Mouse (Mus musculus): Measurements from ENCODE around the gene Flt3. TPM values are rescaled to one million over a fixed set of nuclear protein-coding genes. Genes with fewer than 3 reads are reported as not detected.

The Flt3 gene
- polyA plus RNA-seq, 1 experiment from 2014 or later: 2.9 TPM

DNA sequence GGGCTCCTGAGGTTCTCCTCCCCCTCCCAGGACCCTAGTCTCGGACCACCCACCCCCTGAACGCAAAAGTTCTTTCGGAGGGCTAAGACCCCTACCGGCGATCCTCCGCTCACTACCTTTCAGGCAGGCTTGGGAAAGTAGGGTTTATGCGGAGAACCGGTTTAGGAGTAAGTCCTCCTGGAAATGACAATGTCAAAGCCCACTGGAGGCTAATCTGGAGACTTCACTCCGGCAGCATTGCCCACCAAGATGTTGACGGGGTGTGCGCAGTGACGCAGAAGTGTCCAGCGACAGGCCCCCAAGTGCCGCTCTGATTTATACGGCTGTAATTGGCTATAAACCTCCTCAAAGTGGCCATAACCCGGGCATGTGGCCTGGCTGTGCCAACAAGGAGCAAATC, 95.1 kb downstream of the Flt3 start:
- WGBS (ENCODE audit: insufficient replicate concordance): 4% methylated on average over 16 of the region's 16 CpGs
- H3K4me3 ChIP-seq: no peak overlapping the region

DNA sequence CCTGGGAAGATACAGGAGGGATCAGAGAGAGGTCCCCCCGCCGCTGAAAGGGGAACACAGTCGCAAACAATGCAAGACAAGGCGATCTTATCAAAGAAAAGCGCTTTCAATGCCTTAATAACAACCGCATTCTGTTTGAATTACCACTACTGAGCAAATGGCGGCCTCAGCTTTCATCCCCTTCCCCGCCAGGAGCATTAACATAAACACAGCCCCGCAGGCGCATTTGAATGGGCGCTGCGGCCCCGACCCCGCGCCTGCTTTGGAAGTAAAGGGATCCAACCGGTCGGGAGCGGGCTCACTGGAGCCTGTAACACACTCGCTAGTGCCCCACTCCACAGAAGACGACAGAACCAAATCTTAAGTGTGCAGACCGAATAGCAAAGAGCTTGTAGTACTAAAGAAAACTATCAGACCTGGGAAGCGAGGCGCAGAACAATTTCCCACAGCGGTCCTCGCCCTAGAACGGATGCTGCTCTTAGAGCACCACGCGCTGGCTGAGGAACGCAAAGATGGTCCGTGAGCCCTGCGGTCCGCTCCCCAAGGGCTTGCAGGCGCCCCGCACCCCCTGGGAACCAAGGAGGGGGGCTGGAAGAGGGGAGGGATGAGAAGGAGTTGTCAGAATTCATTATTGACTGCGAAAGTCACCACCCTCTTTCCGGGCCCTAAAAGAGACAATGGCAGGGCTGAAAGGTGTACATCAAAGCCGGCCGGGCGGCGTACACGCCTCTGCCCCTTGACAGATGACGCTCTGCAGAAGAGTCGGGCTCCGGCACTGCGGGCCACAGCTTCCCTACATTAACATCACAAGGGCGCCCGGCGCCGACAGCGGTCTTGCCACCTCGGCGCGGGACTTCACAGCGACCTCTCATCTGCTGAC, 95.8 kb downstream of the Flt3 start:
- Histone ChIP-seq H3K27me3 (replicated peaks) (peaks cover 100% of the 10 kb centered on the region), H3K9ac (no peak overlapping the region), H3K4me1 (peaks cover 8% of the 10 kb centered on the region), H3K36me3 (no peaks in the 10 kb centered on the region), H3K4me2 (no peak overlapping the region), H3K9me3 (replicated peaks) (no peaks in the 10 kb centered on the region), H3K4me3 (no peak overlapping the region), H3K27ac (no peak overlapping the region)
- WGBS (ENCODE audit: insufficient replicate concordance): 1% methylated on average over 54 of the region's 54 CpGs
- ATAC-seq: no peak

More for the DNA sequence above, 95.1 kb downstream of the Flt3 start:
- Histone ChIP-seq H3K4me2 (no peak overlapping the region), H3K9me3 (replicated peaks) (no peaks in the 10 kb centered on the region), H3K27ac (no peak overlapping the region), H3K36me3 (no peaks in the 10 kb centered on the region), H3K4me1 (peaks cover 1% of the 10 kb centered on the region), H3K9ac (no peak overlapping the region), H3K27me3 (replicated peaks) (peaks cover 100% of the 10 kb centered on the region)
- no peak for ATAC-seq

DNA sequence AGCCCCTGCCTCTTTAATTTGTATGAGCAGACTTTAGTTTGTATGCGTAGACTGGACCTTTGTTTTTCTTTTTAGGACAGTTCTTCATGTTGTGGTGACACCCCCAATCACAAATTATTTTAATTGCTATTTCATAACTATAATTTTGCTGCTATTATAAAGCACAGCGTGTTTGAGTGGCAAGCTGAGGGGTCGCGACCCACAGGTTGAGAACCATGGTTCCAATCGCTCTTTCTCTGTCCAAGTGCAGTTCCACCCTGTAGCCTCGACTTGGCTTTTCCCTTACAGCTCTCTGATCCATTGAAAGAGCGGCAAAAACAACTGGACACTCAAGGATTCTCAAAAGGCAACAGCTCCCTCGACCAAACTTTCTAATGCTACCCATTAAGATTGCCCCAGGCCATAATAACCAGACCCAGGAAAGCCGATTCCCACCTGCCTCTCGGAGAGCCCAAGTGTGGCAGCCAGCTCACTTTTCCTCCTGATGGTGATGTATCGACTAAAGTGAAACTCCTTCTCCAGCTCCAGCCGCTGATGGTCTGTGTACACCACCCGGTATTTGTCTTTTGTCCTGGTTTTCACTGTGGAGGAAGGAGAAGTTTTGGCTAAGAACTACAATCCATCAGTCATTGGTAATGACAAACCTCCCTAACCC, 97.4 kb downstream of the Flt3 start:
- WGBS (ENCODE audit: insufficient replicate concordance): 10% methylated on average over 13 of the region's 13 CpGs
- H3K27ac ChIP-seq: no peak overlapping the region
- H3K4me2 ChIP-seq: no peak overlapping the region

GRCm38 (mm10) chr5:147302141-147302540, 98.1 kb downstream of the Flt3 start:
- ATAC-seq: no peak
- Histone ChIP-seq H3K9me3 (replicated peaks) (no peaks in the 10 kb centered on the region), H3K4me3 (no peak overlapping the region), H3K27ac (no peak overlapping the region), H3K4me2 (no peak overlapping the region), H3K9ac (no peak overlapping the region), H3K36me3 (no peaks in the 10 kb centered on the region), H3K4me1 (peaks cover 10% of the 10 kb centered on the region), H3K27me3 (replicated peaks) (peaks cover 100% of the 10 kb centered on the region)
- 12% methylated on average over 8 of the region's 8 CpGs for WGBS (ENCODE audit: insufficient replicate concordance)

More for the DNA sequence above, 97.4 kb downstream of the Flt3 start:
- no peaks in the 10 kb centered on the region for H3K36me3 ChIP-seq
- no peak overlapping the region for H3K4me3 ChIP-seq
- peaks cover 10% of the 10 kb centered on the region for H3K4me1 ChIP-seq
- H3K27me3 ChIP-seq (replicated peaks): peaks cover 100% of the 10 kb centered on the region
- H3K9me3 ChIP-seq (replicated peaks): no peaks in the 10 kb centered on the region
- no peak for ATAC-seq
- H3K9ac ChIP-seq: no peak overlapping the region

DNA sequence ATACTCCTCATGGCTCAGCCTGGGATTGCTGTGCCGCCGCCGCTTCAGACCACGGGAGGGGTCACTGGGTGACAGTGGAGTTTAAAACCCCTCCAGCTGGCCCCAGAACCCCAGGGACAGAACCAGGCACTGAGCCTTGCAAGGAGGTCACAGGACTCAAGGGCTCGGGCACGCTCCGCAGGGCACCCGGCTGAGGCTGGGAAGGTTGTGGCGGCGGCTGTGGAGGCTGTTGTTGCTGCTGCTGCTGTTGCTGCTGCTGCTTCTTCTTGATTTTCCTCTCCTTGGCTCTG, 98.6 kb downstream of the Flt3 start:
- Histone ChIP-seq H3K4me2 (no peak overlapping the region), H3K4me1 (peaks cover 10% of the 10 kb centered on the region), H3K4me3 (no peak overlapping the region), H3K27me3 (replicated peaks) (peaks cover 100% of the 10 kb centered on the region), H3K36me3 (no peaks in the 10 kb centered on the region), H3K27ac (no peak overlapping the region), H3K9ac (no peak overlapping the region), H3K9me3 (replicated peaks) (no peaks in the 10 kb centered on the region)
- WGBS (ENCODE audit: insufficient replicate concordance): 5% methylated on average over 10 of the region's 10 CpGs
- no peak for ATAC-seq

GRCm38 (mm10) chr5:147300917-147301780, 99.1 kb downstream of the Flt3 start:
- no peak for ATAC-seq
- Histone ChIP-seq H3K36me3 (no peaks in the 10 kb centered on the region), H3K4me2 (no peak overlapping the region), H3K9ac (no peak overlapping the region), H3K9me3 (replicated peaks) (no peaks in the 10 kb centered on the region), H3K27me3 (replicated peaks) (peaks cover 98% of the 10 kb centered on the region), H3K4me1 (peaks cover 10% of the 10 kb centered on the region; the same call in 1 of the 2 replicates), H3K27ac (no peak overlapping the region), H3K4me3 (no peak overlapping the region)
- WGBS (ENCODE audit: insufficient replicate concordance): 3% methylated on average over 21 of the region's 21 CpGs

- Histone ChIP-seq H3K4me3 (peak overlapping the region; percentile 19; the same call in 1 of the 2 replicates), H3K9ac (no peak overlapping the region), H3K27me3 (replicated peaks) (peaks cover 97% of the 10 kb centered on the region), H3K4me1 (peaks cover 10% of the 10 kb centered on the region; the same call in 1 of the 2 replicates), H3K9me3 (replicated peaks) (no peaks in the 10 kb centered on the region), H3K36me3 (no peaks in the 10 kb centered on the region), H3K27ac (no peak overlapping the region), H3K4me2 (peak overlapping the region; percentile 52)
- 7% methylated on average over 4 of the region's 4 CpGs for WGBS (ENCODE audit: insufficient replicate concordance)
- ATAC-seq: peak; percentile 31
Measured at GRCm38 (mm10) chr5:147300001-147300363, 100.3 kb downstream of the Flt3 start.

DNA sequence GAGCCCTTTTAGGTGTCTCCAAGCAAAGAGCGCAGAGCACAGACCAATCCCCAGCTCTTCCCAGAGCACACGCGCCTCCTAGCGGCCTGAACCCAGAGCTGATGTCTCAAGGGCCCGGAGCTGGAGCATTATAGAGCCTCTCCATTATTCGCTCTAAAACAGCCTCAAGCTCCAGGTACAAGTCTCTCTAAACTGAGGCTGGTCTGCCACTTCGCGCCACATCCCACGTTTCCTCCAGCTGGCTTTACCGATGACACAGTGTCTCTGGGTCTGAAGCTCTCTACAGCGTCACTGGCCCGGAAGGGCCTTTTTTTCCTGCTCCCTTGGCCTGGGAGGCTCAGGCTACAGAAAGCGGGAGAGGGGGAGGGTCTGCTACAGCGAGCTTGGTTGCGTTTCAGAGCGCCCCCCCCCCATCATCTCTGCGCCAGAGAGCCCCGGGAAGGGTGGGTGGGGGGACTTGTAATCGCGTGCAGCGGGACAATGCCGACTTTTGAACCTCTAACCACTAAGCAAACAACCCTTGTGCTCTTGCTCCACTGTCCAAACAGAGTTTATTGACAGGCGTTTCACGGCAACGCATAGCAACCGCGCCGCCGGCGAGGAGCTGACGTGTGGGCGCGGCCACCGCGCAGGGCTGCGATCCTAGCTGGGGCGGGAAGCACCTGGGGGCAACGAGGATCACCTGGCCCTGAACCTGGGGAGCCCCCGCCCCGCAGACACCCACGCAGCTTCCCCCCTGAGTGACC, 100.9 kb downstream of the Flt3 start:
- peaks cover 10% of the 10 kb centered on the region; the same call in 1 of the 2 replicates for H3K4me1 ChIP-seq
- H3K27ac ChIP-seq: peak overlapping the region; percentile 61; the same call in 1 of the 2 replicates
- peak overlapping the region; percentile 52 for H3K4me2 ChIP-seq
- H3K4me3 ChIP-seq: peak overlapping the region; percentile 19
- WGBS (ENCODE audit: insufficient replicate concordance): 1% methylated on average over 41 of the region's 41 CpGs
- peak; percentile 77 for ATAC-seq
- 0 out of 2 replicates have a peak overlapping the region, but pooled peaks have one; percentile 2 for H3K9ac ChIP-seq
- no peaks in the 10 kb centered on the region for H3K9me3 ChIP-seq (replicated peaks)
- H3K27me3 ChIP-seq (replicated peaks): peaks cover 97% of the 10 kb centered on the region
- no peaks in the 10 kb centered on the region for H3K36me3 ChIP-seq

GRCm38 (mm10) chr5:147297249-147297648, 103.0 kb downstream of the Flt3 start:
- Histone ChIP-seq H3K9me3 (replicated peaks) (no peaks in the 10 kb centered on the region), H3K27me3 (replicated peaks) (peaks cover 97% of the 10 kb centered on the region), H3K36me3 (no peaks in the 10 kb centered on the region), H3K27ac (no peak overlapping the region), H3K4me2 (no peak overlapping the region), H3K9ac (no peak overlapping the region), H3K4me3 (no peak overlapping the region), H3K4me1 (peaks cover 23% of the 10 kb centered on the region)
- ATAC-seq: no peak
- whole genome bisulfite sequencing (ENCODE audit: insufficient replicate concordance): 58% methylated on average over 5 of the region's 5 CpGs

DNA sequence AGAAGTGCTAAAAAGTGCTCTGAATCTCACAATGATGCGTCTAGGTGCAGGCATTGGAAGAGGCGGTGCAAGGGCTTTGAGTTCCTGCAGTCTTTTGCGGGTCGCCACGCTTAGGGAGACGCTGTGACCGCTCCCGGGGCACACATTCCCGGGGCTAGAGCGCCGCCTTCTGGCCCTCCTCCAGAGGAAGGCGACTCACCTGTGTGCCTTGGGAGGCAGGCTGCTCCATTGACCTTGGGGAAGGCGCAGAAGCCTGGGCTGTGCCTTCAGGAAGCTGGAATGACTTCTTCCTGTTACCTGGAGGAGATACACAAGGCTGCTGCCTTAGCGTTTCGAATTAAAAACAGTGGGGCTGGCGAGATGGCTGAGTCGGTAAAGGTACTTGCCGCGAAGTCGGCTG, 106.2 kb downstream of the Flt3 start:
- Histone ChIP-seq H3K9ac (no peak overlapping the region), H3K9me3 (replicated peaks) (no peaks in the 10 kb centered on the region), H3K4me2 (0 out of 2 replicates have a peak overlapping the region, but pooled peaks have one; percentile 3), H3K4me3 (no peak overlapping the region), H3K27me3 (replicated peaks) (peaks cover 68% of the 10 kb centered on the region), H3K4me1 (peaks cover 20% of the 10 kb centered on the region), H3K27ac (no peak overlapping the region), H3K36me3 (no peaks in the 10 kb centered on the region)
- WGBS (ENCODE audit: insufficient replicate concordance): 8% methylated on average over 20 of the region's 20 CpGs
- ATAC-seq: no peak

Measured in liver, embryonic 12.5 days (tissue).